Mouse (Mus musculus) spleen, adult 2 months (tissue): ENCODE data around the gene Cdc42bpa.

Source experiments
- CTCF ChIP-seq: fragments of 200-500 bp; IDR thresholded peaks from 2 replicates; pipeline ENCODE4 v1.5.1; 2011; ENCODE audit warnings: mild to moderate bottlenecking, inconsistent platforms; ENCODE audit not compliant: insufficient read depth, insufficient read length, insufficient replicate concordance; ENCODE audit errors: extremely low read depth
- POLR2A ChIP-seq: fragments of 200-500 bp; IDR thresholded peaks from 2 replicates; pipeline ENCODE4 v1.6.1; 2011; ENCODE audit warnings: low read depth, low read length, inconsistent platforms

DNA sequence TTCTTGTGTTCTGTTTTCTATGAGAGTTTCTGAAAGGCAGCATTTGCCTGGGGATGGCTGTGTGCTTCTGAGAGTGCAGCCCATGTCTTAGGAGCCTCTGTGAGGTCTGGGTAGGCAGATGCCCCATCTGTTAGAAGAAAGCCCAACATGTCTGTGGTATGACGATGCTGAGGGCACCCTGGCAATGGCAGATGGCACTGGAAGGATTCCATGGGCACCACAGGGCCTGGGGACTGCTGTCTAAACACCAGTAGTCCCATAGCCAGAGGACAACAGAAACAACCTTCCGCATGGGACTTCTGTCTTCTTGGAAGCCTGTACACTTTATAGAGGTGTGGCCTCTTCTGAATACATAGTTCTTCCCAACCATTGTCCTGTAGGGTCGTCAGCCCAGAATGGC lies 200.9 kb downstream of the Cdc42bpa start:
- TF ChIP-seq CTCF (no peak), POLR2A (no peak)
